Mouse (Mus musculus): ENCODE results near the gene Slc2a4. TPM values are rescaled to one million over a fixed set of nuclear protein-coding genes. Genes with fewer than 3 reads are reported as not detected.
"Not testable (repeated sequence)": the region's sequence is repeated elsewhere in the genome, so short reads cannot be mapped to it uniquely, and the experiment has no call there.

Slc2a4 gene
- total RNA-seq, 4 experiments from 2014 or later = 435 to 503 (median 470) TPM

DNA sequence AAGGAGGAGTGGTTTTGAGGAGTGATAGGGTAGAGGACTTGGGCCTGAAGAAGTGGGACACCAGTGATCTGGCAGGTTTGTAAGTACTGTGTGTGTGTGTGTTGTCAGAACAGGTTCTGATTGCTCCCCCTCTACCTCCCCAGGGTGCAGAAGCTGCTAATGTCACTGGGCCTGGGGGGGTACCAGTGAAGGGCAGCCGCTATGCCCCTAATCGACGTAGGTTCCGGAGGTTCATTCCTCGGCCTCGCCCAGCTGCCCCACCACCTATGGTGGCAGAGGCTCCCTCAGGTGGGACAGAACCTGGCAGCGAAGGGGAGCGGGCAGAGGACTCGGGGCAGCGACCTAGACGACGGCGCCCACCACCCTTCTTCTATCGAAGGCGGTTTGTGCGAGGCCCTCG is 8.3 kb downstream of the Slc2a4 start:
- DNase-seq (ENCODE audit: low spot score) = no peak

DNA sequence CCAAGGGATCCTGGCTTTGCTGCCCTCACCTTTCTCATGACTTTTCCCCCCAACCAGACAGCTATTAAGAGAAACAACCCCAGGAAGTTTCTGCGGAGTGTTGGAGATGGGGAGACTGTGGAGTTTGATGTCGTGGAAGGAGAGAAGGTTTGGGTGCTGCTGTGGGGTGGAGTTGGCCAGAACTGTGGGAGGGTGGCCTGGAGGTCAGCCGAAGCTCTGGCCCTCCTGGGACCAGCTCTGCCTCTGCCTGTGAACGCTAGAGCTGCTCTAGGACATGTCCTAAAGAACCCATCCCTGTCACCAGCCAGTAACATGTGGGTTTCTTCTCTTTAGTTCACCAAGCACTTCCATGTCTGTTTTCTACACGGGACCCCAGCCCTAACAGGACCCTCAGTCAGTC is 8.8 kb downstream of the Slc2a4 start:
- DNase-seq (ENCODE audit: low spot score) = no peak

DNA sequence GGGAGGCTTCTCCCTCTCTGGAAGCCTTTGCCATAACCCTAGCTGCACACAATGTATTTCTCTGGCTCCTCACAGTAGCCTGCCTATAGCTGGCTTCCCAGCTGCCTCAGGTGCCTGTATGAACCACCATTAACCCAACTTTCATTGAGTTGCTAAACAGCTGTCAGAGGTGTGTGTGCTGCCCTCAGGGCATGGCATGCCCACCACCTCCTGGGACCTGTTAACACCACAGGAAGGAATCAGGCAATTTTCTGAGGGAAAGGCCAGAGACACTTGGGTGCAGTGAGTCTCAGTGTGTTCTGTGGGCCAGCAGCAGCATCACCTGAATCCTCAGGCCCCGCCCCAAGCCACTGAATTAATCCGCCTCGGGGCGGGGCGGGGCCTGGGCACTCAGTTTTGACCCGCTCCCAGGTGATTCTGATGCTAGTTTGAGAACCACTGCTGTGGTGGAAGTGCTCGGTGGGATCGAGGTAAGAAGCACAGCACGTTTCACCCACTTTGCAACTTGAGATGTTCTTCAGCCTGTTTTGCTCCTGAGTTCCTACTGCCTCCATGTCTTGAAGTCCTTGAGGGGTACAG is 9.5 kb downstream of the Slc2a4 start:
- DNase-seq (ENCODE audit: low spot score) = no peak

DNA sequence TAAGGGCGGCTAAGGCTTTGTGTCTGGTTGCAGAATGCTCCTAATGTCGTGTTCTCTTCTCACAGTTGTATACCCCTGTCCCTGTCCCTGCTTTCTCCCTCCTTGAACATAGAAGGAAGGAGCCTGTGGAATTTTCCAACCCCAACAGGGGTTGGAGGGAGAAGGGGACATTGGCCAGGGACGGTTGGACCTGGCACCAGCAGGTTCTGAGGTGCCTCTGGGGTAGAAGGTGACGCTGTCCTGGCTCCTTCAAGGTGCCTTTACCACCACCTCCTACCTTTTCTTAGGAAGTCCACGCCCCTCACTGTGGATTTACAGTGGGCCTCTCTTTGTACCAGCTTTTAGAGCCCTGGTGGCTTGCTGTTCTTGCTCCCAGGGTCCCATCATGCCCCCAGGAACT is 10.2 kb downstream of the Slc2a4 start:
- no peak for DNase-seq (ENCODE audit: low spot score)

DNA sequence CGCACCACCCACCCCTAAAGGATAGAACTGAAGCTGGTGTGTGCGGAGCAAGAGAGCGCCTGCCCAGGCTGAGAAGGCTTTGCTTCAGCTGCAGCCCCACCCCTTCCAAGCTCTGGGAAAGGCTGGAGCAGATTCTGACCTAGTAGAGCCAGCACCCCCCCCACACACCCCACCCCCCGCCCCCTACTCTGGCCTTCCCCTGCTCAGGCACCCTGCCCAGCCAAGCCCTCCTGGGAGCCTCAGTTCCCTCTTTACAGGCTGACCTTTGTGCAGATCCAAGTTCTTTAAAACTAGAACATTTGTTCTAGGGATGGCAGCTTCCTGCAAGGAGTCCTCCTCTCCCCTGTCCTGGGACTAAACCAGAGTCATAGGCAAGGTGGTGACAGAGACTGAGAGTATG is 10.6 kb downstream of the Slc2a4 start:
- DNase-seq (ENCODE audit: low spot score) = no peak

DNA sequence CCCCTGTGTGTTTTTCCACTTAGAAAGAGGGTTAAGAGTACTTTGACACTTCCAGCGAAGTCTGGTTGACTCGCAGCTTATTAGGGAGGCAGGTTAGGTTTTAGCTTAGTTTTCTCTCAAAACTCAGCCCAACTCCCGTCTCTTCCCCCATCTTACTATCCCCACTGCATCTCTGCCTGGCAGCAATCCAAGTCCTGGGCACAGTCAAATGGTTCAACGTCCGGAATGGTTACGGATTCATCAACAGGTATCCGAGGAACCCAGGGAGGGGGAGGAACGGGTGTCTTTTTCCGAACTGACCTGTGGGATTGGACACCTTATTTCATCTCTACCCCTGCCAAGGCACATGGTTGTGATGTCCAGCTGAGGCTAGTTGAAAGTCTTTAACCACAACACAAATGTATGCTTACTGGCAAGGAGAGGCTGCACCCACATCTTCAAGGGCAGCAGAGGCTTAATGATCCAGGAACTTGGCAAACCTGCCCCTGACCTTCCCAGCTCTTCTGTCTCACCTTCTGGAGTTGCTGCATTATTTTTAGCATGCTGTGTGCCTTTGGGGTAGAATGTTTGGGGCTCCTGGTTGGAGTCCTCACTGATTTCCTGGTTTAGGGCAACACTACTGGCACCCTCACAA is 11.2 kb downstream of the Slc2a4 start:
- DNase-seq (ENCODE audit: low spot score) = no peak

DNA sequence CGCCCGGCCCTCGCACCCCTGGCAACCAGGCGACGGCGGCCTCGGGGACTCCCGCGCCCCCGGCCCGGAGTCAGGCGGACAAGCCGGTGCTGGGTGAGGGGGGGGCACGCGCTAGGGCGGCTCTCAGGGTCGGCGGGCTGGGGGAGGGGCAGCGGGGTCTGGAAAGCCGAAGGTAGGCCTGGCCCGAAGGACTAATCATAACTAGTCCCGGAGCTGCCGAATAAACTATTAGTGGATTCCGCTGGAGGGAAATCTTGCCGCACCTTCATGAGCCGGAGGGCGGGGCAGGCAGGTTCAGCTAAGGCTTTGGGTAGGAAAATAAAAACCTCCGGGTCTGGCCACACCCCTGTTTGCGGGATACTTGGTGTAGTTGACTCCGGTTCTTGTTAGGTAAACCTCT is 11.8 kb downstream of the Slc2a4 start:
- no peak for DNase-seq (ENCODE audit: low spot score)

DNA sequence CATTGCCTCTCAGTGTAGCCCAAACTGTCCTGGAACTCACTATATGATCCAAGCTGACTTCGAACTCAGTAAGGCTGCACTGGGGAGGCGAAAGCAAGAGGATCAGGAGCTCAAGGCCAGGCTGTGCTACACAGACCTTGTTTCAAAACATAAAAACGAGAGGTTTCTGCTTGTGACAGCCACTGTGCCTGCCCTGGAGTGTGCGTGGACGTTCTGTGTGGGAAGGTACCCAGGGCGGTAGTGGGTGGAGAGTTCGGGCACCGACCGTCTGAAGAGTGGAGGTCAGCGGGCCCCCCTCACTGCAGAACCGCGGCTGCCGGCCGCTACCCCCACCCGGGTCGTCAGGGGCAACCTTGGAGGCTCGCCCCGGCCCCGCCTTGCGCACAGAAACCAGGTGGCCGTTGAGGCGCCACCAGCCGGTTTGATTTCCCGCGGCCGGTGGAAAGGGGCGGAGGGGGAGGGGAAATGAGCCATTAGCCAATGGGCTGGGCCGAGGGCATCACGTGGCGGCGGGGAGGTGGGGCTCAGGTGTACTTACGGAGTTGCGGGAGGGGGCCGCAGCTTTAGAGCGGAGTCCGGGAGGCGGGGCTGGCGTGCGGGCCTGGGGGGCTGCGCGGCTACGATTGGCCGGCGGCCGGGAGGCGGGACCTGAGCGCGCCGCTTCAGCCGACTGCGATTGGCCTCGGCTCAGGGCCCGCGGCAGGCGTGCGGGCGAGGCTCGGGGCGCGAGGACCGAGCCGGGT is 12.7 kb downstream of the Slc2a4 start, which contains the start of gene Ybx2:
TSS of gene Ybx2 (plus strand) at position 660 of the 743 bp plus-strand sequence.
- DNase-seq (ENCODE audit: low spot score) = peak; percentile 71

DNA sequence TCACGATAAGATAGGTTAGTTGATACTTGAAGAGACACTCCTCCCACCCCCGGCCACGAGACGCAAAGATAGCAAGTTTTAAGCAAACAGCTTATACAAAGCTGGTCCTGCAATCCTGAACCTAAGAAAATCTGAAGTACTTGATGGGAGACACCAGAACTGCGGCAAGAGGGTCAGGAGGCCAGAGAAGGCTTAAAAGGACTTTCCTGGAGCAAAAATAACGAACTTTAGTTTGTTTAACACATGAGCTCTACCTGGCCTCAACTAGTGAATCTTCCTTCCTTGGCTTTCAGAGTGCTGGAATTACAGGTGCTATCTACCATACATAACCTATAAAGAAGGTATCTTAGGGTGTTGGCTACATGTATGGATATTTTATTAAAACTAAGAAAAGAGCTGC is 13.3 kb downstream of the Slc2a4 start:
- DNase-seq (ENCODE audit: low spot score) = no peak

DNA sequence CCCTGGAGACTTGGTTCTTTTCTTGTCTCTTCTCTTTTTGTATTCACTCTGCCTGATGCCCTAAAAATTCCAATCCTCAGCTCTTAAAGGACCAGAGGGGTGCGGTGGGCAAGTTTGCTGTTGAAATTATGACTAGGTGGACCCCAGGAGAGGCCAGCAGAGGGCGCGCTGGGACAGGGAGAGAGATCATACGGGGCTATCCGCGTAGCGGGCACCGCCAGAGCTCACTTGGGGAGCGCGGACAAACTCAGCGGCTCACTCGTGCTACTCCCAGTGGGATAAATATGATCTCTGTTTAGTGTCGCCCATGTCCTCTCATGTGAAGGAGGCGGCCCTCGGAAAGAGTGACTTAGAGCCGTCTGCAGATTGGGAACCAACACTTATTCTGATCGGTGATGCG is 13.8 kb downstream of the Slc2a4 start:
- DNase-seq (ENCODE audit: low spot score) = peak; percentile 91

DNA sequence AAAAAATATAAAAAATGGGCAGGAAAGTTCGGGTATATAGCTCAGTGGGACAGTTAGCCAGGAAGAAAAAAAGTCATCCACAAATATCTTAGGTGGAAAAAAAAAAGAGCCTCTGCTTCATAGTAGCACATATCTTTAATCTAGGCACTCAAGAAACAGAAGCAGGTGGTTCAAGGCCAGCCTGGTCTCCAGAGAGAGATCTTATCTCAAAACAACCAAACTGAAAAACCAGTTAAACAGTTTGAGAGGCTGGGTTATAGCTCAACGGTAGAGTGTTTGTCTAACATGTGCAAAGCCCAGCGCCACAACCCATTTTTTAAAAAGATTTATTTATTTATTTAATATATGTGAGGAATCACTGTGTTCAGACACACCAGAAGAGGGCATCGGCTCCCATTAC is 14.9 kb downstream of the Slc2a4 start:
- DNase-seq (ENCODE audit: low spot score) = no peak

DNA sequence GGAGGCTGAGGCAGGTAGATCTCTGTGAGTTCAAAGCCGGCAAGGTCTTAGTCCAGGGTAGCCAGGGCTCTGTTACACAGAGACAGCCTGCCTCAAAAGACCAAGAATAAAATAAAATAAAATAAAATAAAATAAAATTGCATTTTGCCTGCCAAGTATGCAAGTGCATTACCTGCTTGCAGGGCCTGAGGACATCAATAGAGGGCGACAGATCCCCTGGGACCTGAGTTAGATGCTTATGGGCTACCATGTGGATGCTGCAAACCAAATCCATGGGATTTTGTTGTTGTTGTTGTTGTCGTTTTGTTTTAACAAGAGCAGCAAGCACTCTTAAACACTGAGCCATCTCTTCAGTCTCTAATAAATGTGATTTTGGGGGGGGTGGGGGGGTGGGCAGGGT is 15.7 kb downstream of the Slc2a4 start:
- no peak for DNase-seq (ENCODE audit: low spot score)

DNA sequence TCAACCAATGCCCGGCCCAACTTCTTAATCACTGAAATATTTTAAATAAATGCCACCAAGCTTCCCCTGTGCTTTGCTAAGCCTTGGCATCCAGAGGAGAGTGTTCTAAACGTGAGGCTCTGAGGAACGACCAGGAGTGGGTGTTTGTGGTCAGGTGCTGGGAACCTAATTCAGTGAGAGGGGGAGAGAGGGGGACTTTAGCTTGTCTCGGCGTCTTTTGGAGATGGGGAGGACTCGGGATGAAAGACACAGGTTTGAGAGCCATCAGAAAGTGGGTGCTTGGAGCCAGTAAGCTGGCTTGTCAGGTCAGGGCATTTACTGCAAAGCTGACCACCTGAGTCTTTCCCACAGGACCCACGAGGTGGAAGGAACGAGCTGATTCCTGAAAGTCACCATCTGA is 16.2 kb downstream of the Slc2a4 start:
- DNase-seq (ENCODE audit: low spot score) = no peak

DNA sequence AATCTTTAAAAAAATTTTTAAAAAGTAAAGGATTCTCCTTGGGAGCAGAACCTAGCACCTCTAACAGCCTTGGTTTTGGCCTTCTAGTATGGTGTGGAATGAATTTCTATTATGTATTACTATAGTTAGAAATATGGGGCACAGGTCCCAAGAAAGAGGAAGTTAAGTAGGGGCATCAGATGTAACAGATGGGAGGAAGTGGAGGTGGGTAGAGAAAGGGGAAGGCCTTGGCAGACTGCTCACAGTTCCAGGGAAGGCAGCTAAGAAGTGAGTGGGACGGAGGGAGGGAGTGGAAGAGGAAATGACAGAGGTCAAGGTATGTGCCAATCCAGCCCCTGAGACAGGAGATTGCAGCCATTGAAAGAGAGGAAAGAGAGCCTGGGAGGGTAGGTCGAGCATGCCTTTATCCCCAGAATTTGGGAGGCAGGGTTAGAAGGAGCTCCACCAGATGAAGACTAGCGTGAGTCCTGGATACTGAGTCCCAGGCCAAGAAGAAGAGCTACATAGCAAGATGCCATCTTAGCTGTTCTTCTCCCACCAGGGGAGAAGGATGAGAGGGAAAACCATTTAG is 16.9 kb downstream of the Slc2a4 start:
- DNase-seq (ENCODE audit: low spot score) = no peak

DNA sequence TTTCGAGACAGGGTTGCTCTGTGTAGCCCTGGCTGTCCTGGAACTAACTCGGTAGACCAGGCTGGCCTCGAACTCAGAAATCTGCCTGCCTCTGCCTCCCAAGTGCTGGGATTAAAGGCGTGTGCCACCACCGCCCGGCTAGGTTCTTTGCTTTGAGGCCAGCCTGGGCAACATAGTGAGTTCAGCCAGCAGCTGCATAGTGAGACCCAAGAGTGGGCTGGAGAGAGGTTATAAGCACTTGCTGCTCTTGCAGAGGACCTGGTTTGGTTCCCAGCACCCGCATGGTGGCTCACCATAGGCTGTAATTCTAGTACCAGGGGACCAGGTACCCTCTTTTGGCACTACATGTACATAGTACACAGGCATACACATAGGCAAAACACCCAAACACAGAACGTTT is 17.8 kb downstream of the Slc2a4 start:
- DNase-seq (ENCODE audit: low spot score) = not testable (repeated sequence)

DNA sequence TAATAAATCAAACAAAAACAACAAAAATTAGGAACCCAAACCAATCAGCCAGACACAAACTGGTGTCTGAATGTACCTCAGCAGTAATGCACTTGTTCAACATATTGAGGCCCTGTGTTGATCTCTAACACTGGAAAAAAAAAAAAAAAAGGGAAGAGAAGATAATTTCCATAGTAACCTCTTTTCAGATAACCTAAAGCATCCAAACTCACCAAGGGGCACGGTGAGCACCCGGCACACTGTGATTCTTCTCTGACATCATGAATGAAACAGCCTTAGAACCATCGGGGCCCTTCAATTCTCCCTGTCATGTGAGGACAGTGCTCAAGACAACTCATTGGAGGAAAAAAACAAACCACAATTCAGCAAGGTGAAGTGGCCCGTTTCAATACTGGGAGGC is 18.3 kb downstream of the Slc2a4 start:
- no peak for DNase-seq (ENCODE audit: low spot score)

DNA sequence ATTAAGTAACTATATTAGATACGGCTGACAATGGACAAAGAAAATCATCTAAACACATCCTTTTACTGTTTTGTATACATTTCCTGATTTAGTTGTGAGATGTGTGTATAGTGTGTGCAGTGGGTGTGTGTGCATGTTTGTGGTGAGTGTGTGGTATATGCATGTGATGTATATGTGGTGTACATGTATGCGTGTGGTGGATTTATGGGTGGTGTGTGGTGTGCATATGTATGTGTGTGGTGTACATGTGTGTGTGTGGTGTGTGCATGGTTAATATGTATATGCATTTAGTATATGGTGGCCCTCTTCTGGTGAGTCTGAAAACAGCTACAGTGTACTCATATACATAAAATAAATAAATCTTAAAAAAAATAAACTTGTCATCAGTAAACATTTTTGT is 20.5 kb downstream of the Slc2a4 start:
- no peak for DNase-seq (ENCODE audit: low spot score)

DNA sequence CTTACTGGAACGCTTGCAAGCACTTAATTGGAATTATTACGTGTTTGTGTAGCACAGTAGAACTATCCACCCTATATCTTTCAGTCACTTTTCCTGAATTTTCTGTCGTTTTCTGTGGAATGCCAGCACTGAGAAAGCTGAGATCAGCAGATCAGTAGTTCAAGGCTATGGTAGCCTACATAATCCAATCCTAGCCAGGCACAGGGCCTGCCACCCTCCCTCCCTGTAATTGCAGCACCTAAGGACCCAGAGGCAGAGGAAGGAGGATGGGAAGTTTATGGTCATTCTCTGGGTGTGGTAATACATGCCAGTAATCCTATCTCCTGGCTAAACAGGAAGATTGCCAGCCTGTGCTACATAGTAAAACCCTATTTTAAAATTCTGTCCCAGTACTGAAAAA is 25.2 kb downstream of the Slc2a4 start:
- DNase-seq (ENCODE audit: low spot score) = no peak

DNA sequence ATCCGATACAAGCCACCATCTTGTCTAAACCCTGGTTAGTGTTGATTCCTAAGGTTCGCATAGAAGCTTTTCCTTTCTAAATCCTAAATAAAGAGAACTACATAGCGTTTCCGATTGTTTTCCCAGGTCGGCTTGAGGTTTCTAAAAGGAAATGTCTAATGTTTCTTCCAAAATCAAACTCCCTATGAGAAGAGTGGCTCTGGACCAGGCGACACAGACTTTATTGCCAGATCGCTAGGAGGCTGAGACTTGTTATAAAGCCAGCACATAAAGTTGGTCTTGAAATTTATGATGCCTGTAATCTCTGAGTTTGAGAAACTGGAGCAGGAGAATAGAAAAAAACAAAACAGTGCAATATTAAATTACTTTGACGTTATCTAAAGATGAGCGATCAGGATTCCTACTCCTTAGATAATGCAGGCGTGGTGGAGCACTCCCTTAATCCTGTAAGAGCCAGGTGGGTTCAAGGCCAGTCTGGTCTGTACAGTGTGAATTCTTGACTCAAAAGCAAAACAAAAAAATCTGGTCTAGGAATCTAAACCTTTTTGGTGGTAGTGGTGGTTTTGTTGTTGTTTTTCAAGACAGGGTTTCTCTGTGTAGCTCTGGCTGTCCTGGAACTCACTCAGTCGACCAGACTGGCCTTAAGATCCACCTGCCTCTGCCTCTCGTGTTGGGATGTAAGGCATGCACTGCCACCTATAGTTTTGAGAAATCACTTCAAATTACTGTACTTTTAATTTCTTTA is 25.8 kb downstream of the Slc2a4 start:
- DNase-seq (ENCODE audit: low spot score) = no peak

DNA sequence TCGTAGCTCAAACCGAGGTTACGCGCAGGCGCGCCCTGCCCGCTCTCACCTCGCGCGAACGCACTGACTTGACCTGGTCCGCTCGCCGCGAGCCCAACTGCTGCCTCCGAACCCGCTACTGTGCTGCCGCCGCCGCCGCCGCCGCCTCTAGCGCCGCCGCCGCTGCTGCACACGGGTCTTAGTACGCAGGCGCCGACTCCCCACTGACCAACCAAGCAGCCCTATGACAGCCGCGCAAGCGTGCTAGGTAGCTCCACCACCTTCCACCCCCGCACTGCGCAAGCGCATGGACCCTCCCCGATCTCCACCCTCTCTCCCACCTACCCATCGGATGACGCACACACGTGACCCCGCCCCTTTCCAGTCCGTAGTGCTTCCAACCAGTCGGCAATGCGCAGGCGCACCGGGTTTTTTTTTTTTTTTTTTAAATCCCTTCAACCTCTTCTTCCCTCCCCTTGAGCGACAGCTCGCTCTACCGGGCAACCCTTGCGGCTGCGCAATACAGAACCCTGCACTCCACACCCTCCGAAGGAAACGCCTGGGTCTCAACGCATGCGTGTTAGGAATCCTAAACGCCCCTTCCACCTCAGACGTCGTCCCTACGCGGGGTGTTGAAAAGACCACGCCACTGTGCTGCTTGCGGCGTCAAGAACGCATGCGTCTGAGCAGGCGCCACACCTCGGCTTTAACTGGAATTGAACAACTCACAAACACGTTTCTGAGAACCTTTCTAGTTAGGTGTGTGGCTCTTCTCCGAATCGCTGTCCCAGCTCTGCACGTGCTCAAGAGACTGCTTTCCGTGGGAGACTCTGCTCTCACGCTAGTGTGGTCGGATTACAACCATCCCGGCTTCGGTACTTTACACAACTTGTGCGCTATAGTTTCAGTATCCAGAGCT is 26.6 kb downstream of the Slc2a4 start, which contains the start of gene Eif5a:
TSS of gene Eif5a (minus strand) at position 845 of the 898 bp plus-strand sequence.
- peak; percentile 100 for DNase-seq (ENCODE audit: low spot score)
